Mouse (Mus musculus): ENCODE data around the gene Ripk1. TPM values are rescaled to one million over a fixed set of nuclear protein-coding genes. Genes with fewer than 3 reads are reported as not detected.

Ripk1 gene
- polyA plus RNA-seq, 1 experiment from 2014 or later = 8.2 TPM

GRCm38 (mm10) chr13:33966574-33966973, 35.6 kb upstream of the Ripk1 start:
- H3K9ac ChIP-seq (ENCODE audit: low read length) = no peak overlapping the region
- H3K4me1 ChIP-seq (ENCODE audit: control insufficient read depth, insufficient read depth, low read length) = peaks cover 8% of the 10 kb centered on the region; the same call in 1 of the 2 replicates
- H3K27ac ChIP-seq (ENCODE audit: low read depth, low read length) = no peak overlapping the region
- no peak overlapping the region for H3K4me2 ChIP-seq
- H3K9me3 ChIP-seq (ENCODE audit: control insufficient read depth, low read length) = no peaks in the 10 kb centered on the region
- DNase-seq (ENCODE audit: low spot score, missing footprints) = no peak
- no peaks in the 10 kb centered on the region for H3K27me3 ChIP-seq (ENCODE audit: control insufficient read depth, insufficient read depth, low read length)
- no peak for ATAC-seq (ENCODE audit: low FRiP score)
- H3K36me3 ChIP-seq (ENCODE audit: control insufficient read depth, insufficient read depth, low read length) = no peaks in the 10 kb centered on the region
- H3K4me3 ChIP-seq (ENCODE audit: low read depth, low read length) = no peak overlapping the region

- no peak overlapping the region for H3K4me3 ChIP-seq (ENCODE audit: low read depth, low read length)
- no peaks in the 10 kb centered on the region for H3K9me3 ChIP-seq (ENCODE audit: control insufficient read depth, low read length)
- no peak overlapping the region for H3K4me2 ChIP-seq
- ATAC-seq (ENCODE audit: low FRiP score) (no peak), DNase-seq (ENCODE audit: low spot score, missing footprints) (no peak)
- H3K27me3 ChIP-seq (ENCODE audit: control insufficient read depth, insufficient read depth, low read length) = no peaks in the 10 kb centered on the region
- WGBS = 82% methylated on average over 5 of the region's 5 CpGs
- H3K9ac ChIP-seq (ENCODE audit: low read length) = no peak overlapping the region
- H3K27ac ChIP-seq (ENCODE audit: low read depth, low read length) = no peak overlapping the region
- no peaks in the 10 kb centered on the region for H3K4me1 ChIP-seq (ENCODE audit: control insufficient read depth, insufficient read depth, low read length)
- no peaks in the 10 kb centered on the region for H3K36me3 ChIP-seq (ENCODE audit: control insufficient read depth, insufficient read depth, low read length)
These were observed 12.5 kb upstream of the Ripk1 start for GRCm38 (mm10) chr13:33989625-33990024.

- Histone ChIP-seq H3K36me3 (ENCODE audit: control insufficient read depth, insufficient read depth, low read length) (no peaks in the 10 kb centered on the region), H3K27ac (ENCODE audit: low read depth, low read length) (no peak overlapping the region), H3K9me3 (ENCODE audit: control insufficient read depth, low read length) (no peaks in the 10 kb centered on the region), H3K4me1 (ENCODE audit: control insufficient read depth, insufficient read depth, low read length) (no peaks in the 10 kb centered on the region), H3K9ac (ENCODE audit: low read length) (no peak overlapping the region), H3K4me2 (no peak overlapping the region), H3K4me3 (ENCODE audit: low read depth, low read length) (no peak overlapping the region), H3K27me3 (ENCODE audit: control insufficient read depth, insufficient read depth, low read length) (no peaks in the 10 kb centered on the region)
- DNase-seq (ENCODE audit: low spot score, missing footprints) (peak; percentile 92), ATAC-seq (ENCODE audit: low FRiP score) (peak; percentile 50; the same call in 1 of the 2 replicates)
- 40% methylated on average over 1 of the region's 1 CpGs for WGBS
These were observed 7.0 kb upstream of the Ripk1 start for GRCm38 (mm10) chr13:33995197-33995596.

- Histone ChIP-seq H3K4me3 (ENCODE audit: low read depth, low read length) (peak overlapping the region; percentile 93), H3K4me1 (ENCODE audit: control insufficient read depth, insufficient read depth, low read length) (0 out of 2 replicates have a peak, but pooled peaks cover 8% of the 10 kb centered on the region), H3K27ac (ENCODE audit: low read depth, low read length) (no peak overlapping the region), H3K4me2 (peak overlapping the region; percentile 66), H3K36me3 (ENCODE audit: control insufficient read depth, insufficient read depth, low read length) (no peaks in the 10 kb centered on the region), H3K27me3 (ENCODE audit: control insufficient read depth, insufficient read depth, low read length) (no peaks in the 10 kb centered on the region), H3K9me3 (ENCODE audit: control insufficient read depth, low read length) (no peaks in the 10 kb centered on the region), H3K9ac (ENCODE audit: low read length) (peak overlapping the region; percentile 88)
- WGBS = 5% methylated on average over 5 of the region's 5 CpGs
- ATAC-seq (ENCODE audit: low FRiP score) = no peak; the same call in 1 of the 2 replicates
- DNase-seq (ENCODE audit: low spot score, missing footprints) = peak; percentile 86
These were observed 895 bp downstream of the Ripk1 start for GRCm38 (mm10) chr13:34003058-34003457.

DNA sequence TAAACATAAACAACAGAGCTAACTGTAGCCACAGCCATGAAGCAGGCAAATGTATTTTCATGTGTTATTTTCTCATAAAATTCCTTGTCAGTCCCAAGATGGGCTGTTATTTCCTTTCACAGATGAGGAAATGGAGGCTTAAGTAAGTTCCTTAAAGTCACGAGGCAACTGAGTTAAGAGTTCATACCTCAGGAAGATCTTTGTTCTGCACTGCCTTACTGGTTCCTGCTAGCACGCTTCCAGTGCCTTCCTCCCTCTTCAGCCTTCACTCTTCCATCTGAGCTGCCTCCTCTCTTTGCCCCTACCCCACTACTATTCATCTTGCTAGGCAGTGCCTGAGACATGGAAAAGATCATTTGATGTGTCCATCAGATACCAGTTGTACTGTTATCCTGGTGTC, 5.1 kb downstream of the Ripk1 start:
- H3K4me3 ChIP-seq (ENCODE audit: low read depth, low read length) = no peak overlapping the region
- 89% methylated on average over 2 of the region's 2 CpGs for WGBS
- no peak for ATAC-seq (ENCODE audit: low FRiP score)
- DNase-seq (ENCODE audit: low spot score, missing footprints) = no peak
- no peaks in the 10 kb centered on the region for H3K9me3 ChIP-seq (ENCODE audit: control insufficient read depth, low read length)
- H3K4me2 ChIP-seq = no peak overlapping the region
- H3K27ac ChIP-seq (ENCODE audit: low read depth, low read length) = no peak overlapping the region
- H3K9ac ChIP-seq (ENCODE audit: low read length) = no peak overlapping the region
- no peaks in the 10 kb centered on the region for H3K27me3 ChIP-seq (ENCODE audit: control insufficient read depth, insufficient read depth, low read length)
- H3K4me1 ChIP-seq (ENCODE audit: control insufficient read depth, insufficient read depth, low read length) = 0 out of 2 replicates have a peak, but pooled peaks cover 4% of the 10 kb centered on the region
- no peaks in the 10 kb centered on the region for H3K36me3 ChIP-seq (ENCODE audit: control insufficient read depth, insufficient read depth, low read length)

DNA sequence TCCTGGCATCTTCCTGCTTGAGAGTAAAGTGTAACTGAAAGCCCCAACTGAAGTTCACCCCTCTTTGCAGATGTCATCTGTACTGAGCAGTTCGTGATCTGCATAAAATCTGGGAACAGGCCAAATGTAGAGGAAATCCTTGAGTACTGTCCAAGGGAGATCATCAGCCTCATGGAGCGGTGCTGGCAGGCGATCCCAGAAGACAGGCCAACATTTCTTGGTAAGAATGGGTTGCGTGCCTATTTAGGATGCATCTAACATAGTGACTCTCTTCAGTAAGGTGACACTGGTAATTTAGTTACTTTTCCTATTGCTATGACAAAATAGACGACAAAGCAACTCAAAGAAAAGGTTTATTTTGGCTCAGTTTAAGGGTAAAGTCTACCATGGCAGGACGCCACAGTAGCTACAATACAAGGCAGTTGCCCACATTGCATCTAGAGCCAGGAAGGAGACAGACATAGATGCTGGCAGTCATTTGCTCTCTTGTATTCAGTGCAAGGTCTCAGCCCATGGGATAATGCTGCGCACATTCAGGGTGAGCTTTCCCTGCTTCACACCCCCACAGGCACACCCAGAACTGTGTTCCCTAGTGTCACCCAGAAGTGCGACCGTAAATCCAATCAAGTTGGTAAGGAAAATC, 14.9 kb downstream of the Ripk1 start:
- Histone ChIP-seq H3K9me3 (ENCODE audit: control insufficient read depth, low read length) (no peaks in the 10 kb centered on the region), H3K36me3 (ENCODE audit: control insufficient read depth, insufficient read depth, low read length) (no peaks in the 10 kb centered on the region), H3K4me2 (no peak overlapping the region), H3K27ac (ENCODE audit: low read depth, low read length) (no peak overlapping the region), H3K4me1 (ENCODE audit: control insufficient read depth, insufficient read depth, low read length) (no peaks in the 10 kb centered on the region), H3K4me3 (ENCODE audit: low read depth, low read length) (no peak overlapping the region), H3K9ac (ENCODE audit: low read length) (no peak overlapping the region), H3K27me3 (ENCODE audit: control insufficient read depth, insufficient read depth, low read length) (no peaks in the 10 kb centered on the region)
- no peak for DNase-seq (ENCODE audit: low spot score, missing footprints)
- WGBS = 95% methylated on average over 9 of the region's 9 CpGs
- ATAC-seq (ENCODE audit: low FRiP score) = no peak

DNA sequence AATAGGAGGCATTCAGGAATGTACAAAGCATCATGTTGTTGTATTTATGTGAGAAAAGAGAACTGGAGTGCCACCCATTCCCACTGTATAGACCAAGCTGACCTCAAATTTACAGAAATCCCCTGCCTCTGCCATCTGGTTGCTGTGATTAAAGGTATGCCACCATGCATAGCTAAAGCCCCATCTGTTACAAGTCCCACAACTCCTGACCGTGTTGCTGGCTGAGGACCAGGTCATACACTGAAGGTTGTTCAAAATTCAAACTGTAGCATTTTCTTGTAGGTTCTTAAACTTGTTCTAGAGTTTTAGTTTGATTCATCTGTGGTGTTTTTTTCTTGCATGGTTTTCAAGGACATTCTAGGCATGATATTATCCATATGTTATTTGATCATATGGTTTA, 16.4 kb downstream of the Ripk1 start:
- Histone ChIP-seq H3K4me1 (ENCODE audit: control insufficient read depth, insufficient read depth, low read length) (no peaks in the 10 kb centered on the region), H3K36me3 (ENCODE audit: control insufficient read depth, insufficient read depth, low read length) (no peaks in the 10 kb centered on the region), H3K27me3 (ENCODE audit: control insufficient read depth, insufficient read depth, low read length) (no peaks in the 10 kb centered on the region), H3K27ac (ENCODE audit: low read depth, low read length) (no peak overlapping the region), H3K9me3 (ENCODE audit: control insufficient read depth, low read length) (no peaks in the 10 kb centered on the region), H3K9ac (ENCODE audit: low read length) (no peak overlapping the region), H3K4me2 (no peak overlapping the region), H3K4me3 (ENCODE audit: low read depth, low read length) (no peak overlapping the region)
- DNase-seq (ENCODE audit: low spot score, missing footprints) (no peak), ATAC-seq (ENCODE audit: low FRiP score) (no peak)
- 87% methylated on average over 1 of the region's 1 CpGs for WGBS

DNA sequence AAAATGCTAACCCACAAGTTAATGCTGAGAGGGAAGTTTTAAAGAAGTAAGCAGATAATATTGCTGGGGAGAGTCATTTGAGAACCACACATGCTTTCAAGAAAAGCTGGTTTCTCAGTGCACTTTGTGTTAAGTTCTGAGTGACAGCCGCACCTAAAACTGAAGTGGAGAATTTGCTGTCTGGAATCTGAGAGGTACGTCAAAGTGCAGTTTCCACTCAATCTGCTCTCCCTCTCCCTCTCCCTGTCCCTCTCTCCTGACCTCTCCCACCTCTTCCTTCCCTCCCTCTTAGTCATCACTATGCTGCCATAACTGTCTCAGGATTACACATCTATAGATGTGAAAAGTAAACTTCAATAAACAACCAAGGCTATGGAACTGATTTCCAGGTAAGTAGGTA, 19.8 kb downstream of the Ripk1 start:
- Histone ChIP-seq H3K36me3 (ENCODE audit: control insufficient read depth, insufficient read depth, low read length) (no peaks in the 10 kb centered on the region), H3K4me1 (ENCODE audit: control insufficient read depth, insufficient read depth, low read length) (no peaks in the 10 kb centered on the region), H3K4me2 (no peak overlapping the region), H3K27ac (ENCODE audit: low read depth, low read length) (no peak overlapping the region), H3K9me3 (ENCODE audit: control insufficient read depth, low read length) (no peaks in the 10 kb centered on the region), H3K4me3 (ENCODE audit: low read depth, low read length) (no peak overlapping the region), H3K9ac (ENCODE audit: low read length) (no peak overlapping the region), H3K27me3 (ENCODE audit: control insufficient read depth, insufficient read depth, low read length) (no peaks in the 10 kb centered on the region)
- 95% methylated on average over 2 of the region's 2 CpGs for WGBS
- ATAC-seq (ENCODE audit: low FRiP score) (no peak), DNase-seq (ENCODE audit: low spot score, missing footprints) (no peak)

GRCm38 (mm10) chr13:34032041-34032440, 29.9 kb downstream of the Ripk1 start:
- H3K27me3 ChIP-seq (ENCODE audit: control insufficient read depth, insufficient read depth, low read length) = no peaks in the 10 kb centered on the region
- H3K9ac ChIP-seq (ENCODE audit: low read length) = no peak overlapping the region
- 81% methylated on average over 2 of the region's 2 CpGs for WGBS
- no peaks in the 10 kb centered on the region for H3K9me3 ChIP-seq (ENCODE audit: control insufficient read depth, low read length)
- H3K27ac ChIP-seq (ENCODE audit: low read depth, low read length) = no peak overlapping the region
- no peak overlapping the region for H3K4me3 ChIP-seq (ENCODE audit: low read depth, low read length)
- DNase-seq (ENCODE audit: low spot score, missing footprints) = no peak
- H3K4me2 ChIP-seq = no peak overlapping the region
- ATAC-seq (ENCODE audit: low FRiP score) = no peak
- no peaks in the 10 kb centered on the region; the same call in 1 of the 2 replicates for H3K36me3 ChIP-seq (ENCODE audit: control insufficient read depth, insufficient read depth, low read length)
- peaks cover 1% of the 10 kb centered on the region; the same call in 1 of the 2 replicates for H3K4me1 ChIP-seq (ENCODE audit: control insufficient read depth, insufficient read depth, low read length)
